Mouse (Mus musculus) mouse trophoblast stem cell (cell line): ENCODE data around the gene Tecpr1.

Source experiments
- in situ Hi-C, 2 experiments: fragments of 300-500 bp; cut with MseI, MboI; formaldehyde crosslinking; loops; 2 replicates in 1 of 2; 3 replicates in 1 of 2; pipeline ENCODE4 v1.15.1; 2025

Gene Tecpr1

DNA sequence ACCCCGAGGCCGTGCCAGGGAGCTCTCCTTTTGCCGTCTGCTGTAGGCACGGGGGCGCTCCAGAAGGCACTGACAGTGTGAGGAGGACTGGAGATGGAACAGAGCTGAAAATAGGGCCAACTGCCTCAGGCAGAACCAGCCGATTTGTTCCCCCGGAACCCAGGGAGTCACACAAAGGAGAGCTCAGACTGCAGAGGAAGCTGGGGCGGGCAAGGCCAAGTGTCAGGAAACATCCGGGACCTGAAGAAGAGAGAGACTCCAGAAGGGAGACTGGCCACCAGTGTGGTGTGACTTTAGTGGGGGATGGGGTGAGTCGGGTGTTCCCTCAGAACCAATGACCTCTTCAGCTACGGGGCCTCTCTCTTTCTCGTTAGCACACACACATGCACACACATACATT, 4.1 kb downstream of the Tecpr1 start:
- in situ Hi-C loops = no loop called here

DNA sequence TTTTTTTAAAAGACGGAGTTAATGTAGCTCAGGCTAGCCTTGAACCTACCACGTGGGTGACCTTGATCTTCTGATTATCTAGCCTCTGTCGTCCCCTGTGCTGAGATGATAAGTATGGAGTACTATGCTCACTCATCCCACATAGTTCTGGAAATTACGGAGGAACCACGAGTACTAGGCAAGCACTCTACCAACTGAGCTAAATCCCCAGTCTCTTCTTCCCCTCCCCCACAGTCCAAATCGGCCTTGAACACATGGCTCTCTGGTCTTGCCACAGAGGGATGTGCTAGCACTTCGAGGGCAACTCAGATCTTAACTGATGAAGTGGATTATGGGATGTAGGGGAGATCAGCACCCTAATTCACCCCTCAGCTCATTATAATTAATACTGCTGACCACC, 5.4 kb downstream of the Tecpr1 start:
- in situ Hi-C loops = no loop called here

DNA sequence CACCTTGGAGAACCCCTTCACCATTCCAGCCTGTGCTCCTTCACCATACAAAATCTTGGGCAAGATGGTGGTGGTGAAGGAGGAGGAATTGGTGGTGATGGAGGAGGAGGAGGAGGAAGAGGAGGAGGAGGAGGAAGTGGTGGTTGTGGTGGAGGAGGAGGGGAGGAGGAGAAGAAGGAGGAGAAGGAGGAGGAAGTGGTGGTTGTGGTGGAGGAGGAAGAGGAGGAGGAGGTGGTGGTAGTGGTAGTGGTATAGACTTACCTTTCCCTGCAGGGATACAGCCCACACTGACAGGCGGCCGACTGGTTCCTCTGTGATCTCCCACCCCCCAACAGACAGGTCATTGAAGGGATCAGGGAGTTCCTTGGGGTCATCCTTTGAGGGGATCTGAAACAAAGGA, 7.4 kb downstream of the Tecpr1 start:
- in situ Hi-C loops = no loop called here

DNA sequence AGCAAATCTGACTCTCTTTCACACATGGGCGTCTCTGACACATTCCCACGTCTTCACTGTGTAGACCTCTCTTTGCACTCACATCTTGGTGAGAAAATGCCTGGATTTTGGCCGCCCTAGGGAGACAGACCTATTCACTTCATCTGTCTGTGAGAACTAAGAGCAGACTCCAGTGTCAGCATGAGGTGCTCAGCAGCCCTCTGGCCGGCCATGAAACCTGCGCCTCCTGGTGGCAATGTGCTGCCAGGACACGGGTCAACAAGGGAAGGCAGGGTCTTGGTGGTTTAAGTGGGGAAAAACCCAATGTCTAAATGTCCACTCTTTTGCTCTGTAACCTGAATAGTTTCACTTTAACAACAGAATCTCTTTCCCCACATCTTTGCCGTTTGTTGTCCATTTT, 9.0 kb downstream of the Tecpr1 start:
- in situ Hi-C loops = no loop called here

DNA sequence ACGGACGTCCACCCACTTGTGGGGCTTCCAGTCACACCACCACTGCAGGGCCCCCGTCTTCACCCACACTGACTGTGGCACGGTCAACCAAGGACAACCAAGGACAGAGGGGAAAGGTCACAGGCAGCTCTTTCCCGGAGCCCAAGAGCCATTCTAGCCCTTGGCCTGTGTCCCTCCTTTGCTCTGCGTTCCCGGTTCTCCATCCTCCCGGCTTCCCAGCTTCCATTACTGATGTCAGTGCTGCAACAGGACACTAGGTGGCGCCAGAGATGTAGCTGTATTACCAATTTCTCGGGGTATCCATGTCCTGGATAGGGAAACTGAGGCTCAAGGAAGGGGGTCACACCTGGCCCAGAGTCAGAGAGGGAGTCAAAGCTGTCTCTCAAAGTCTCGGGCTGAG, 15.9 kb downstream of the Tecpr1 start:
- in situ Hi-C loops = no loop called here

DNA sequence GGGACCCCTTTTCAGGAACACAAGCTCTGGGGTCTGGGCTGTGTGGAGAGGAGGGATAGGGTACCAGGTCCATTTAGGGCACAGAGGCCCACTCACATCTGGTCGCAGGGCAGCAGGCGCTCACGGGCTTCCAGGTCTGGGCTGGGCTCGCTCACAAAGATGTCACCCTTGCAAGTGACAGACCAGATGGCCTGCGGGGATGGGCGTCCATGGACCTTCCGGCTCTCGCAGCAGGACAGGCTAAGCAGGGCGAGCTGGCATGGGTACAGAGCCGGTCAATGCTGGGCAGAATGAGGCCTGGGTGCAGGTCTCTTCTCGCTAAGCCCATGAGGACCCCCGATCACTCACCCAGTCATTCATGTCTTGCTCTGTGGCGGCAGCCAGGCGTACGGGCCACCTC, 17.3 kb downstream of the Tecpr1 start:
- in situ Hi-C loops = no loop called here

DNA sequence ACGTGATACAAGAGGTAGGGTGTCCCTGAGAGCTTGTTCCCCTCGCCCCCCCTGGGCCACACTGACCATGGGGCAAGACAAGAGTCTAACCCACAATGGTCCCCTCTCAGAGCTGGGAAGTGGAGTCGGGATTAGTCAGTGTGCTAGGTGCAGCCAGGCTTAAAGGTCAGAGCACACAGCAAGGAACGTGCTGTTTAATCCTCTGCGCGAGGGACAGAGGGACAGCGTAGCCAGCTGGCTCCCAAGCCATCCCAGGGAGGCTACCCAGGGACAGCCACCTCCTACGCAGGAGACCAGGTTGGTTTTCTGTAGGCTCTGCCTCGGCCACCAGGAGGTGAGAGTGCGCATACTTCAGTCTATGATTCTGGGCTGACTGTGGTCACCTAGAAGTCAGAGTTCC, 18.5 kb downstream of the Tecpr1 start:
- in situ Hi-C loops = no loop called here

DNA sequence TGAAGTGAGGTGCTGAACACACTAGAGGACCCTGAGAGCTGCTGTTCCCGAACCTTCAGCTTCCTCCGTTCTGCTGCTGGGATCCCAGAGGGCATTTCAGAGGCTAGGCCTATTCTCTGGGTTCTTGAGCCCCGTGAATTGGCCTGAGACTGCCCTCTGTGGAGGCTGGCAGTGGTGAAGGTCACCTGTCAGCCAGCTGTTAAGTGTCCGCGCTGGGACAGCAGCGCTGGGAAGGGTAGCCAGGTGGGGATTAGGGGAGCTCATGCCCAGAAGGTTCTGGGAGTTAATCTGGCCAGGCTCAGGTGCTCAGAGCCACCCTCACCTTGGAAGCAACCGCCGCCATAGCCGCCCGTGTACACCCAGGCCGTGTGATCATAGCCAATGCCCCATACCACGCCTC, 19.1 kb downstream of the Tecpr1 start:
- in situ Hi-C loops = no loop called here

DNA sequence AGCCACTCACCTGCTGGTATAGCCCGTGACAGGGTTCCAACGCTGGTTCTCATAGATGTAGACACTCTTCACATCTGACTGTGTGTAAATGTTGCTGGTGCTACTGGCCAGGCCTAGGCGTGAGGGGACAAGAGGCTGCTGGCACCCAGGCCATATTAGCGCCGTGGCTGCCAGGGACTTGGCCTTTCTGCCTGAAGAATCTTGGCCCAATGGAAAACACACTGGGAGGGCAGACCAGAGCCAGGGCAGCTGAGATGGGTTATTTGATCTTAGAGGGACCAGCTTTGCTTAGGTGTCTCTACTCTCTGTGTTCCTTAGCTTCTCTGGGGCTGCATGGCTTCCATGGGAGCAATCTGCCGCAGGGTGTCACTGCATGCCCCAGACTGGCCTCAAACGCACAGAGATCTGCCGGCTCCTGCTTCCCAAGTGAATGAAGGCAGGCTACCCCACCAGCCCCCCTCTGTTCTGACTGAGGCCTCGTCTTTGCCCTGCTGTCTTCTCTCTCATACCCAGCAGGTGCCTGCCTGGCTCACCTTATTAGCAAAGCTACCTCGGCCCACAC, 19.9 kb downstream of the Tecpr1 start:
- in situ Hi-C loops = no loop called here

DNA sequence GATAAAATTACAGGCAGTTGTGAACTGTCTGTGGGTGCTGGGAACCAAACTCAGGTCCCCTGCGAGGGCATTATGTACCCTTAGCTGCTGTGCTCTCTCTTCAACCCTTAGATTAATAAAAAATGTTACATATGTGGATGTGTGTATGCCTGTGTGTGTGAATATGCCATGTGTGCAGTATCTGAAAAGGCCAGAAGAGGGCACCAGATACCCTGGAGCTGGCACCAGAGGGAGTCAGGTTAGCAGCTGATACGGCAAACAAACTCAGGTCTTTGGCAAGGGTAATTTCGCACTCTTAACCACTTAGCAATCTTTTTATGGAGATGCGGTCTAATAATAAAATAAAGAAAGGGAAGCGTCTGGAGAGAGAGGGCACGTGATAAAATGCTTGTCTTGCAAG, 21.0 kb downstream of the Tecpr1 start:
- in situ Hi-C loops = no loop called here

DNA sequence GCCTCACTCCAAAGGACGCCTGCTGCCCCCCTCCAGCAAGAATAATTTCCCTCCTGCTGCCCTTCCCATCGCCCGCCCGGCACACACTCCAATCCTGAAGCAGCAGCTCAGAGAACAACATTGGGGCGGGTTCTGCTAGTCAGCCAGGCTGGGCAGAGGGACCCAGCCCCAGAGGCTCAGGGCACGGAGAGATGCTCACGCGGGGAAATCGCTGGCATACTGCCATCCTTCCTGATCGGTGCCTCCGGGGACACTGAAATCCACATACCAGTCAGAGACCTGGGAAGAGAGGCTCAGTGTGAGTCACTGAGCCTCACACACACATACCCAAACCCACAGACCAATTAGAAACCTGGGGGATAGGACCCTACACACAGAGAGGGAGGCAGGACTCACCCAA, 22.8 kb downstream of the Tecpr1 start:
- in situ Hi-C loops = no loop called here

DNA sequence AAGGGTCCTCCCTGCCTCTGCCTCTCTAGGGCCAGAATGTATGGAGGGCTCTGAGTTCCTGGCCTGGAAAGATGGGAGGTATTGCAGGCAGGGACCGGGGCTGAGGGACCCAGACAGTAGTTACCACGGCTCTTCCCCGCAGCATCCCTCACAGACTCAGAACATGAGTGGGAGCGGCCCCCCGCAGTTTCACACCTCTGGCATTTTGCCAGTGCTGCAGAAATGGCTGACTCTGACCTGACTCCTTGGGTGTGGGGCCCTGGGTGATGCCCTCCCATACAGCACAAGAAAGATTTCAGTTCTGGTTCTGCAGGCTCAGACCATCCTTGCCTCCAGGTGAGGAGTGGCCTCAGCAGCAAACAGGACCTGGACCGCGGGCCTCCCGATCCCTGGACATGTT, 27.8 kb downstream of the Tecpr1 start:
- in situ Hi-C loops = no loop called here

DNA sequence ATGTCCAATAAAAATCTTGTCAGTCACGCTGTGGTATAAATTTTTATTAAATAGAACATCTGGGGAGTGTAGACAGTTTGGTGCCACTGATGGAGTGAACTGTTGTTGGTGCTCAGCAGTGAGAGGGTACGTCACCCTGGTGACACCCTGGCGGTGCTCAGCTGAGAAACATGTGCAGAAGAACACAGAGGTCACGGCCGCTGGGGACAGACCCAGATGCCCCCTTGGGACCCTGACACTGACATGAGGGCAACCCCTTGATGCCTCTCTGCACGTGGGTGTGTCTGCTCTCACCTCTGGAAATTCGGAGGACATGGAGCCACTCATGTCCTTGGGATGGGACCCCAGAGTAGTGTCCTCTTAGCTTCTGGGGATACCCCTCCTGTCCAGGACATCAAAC, 29.0 kb downstream of the Tecpr1 start:
- in situ Hi-C loops = no loop called here

DNA sequence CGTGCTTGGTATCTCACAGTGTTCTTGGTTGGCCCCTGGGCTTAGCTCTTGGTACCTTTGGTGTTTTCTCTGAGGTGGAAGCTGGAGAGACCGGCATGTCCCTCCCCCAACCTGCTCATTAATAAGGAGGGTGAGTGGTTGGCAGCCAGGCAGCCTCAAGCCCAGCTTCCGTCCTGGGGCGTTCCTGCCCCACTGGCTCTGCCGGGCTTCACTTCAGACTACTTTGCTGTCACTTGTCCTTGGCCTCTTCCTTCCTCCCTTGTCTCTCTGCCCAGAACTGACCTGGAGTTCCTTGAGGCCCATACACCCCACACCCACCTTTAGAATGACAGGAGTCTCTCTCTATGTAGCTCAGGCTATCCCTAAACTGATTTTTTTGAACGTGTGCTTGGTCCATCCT, 30.7 kb downstream of the Tecpr1 start:
- in situ Hi-C loops = no loop called here

DNA sequence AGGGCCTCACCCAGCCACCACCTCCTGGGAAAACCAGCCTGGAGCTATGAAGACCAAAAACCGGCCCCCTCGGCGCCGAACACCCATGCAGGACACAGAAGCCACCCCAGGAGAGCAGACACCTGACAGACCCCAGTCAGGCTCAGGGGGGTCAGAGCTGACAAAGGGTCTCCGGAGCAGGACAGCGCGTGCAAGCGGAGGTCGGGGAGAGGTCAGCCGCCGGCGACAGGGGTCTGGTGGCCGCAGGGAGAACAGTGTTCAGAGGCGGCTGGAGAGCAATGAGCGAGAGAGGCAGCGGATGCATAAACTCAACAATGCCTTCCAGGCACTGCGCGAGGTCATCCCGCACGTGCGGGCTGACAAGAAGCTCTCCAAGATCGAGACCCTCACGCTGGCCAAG, 32.4 kb downstream of the Tecpr1 start:
- in situ Hi-C loops = no loop called here

DNA sequence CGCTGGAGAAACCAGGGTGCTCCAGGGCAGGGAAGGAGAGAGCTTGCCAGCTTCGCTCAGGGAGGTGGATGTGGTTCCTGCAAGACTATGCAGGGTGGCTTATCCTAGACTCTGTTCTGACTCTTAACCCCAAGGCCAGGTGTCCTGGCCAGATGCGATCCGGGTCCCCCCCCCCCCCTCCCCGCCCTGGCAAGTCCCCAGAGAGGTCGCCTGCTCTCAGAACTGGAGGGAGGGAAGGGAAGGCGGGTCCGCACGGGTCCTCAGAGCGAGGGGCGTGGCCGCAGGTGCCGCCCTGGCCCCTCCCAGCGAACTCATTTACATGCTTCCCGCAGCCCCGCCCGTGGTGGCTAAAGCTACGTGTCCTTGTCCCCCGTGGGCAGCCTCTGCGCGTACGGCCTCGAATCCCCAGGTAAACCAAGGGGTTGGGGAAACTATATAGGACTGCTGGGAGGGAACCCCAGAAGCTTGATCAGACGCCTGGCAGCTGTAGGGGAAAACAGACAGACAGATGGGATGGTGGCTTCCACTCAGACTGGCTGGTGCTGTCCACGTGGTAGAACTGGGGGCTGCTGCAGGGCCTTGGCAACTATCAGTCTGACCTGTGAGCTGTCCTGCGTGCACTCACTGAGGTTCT, 33.3 kb downstream of the Tecpr1 start, which contains the start of gene Bhlha15:
Gene Bhlha15 (plus strand): TSS at position 337 of the 634 bp plus-strand sequence.
- in situ Hi-C loops = no loop called here

DNA sequence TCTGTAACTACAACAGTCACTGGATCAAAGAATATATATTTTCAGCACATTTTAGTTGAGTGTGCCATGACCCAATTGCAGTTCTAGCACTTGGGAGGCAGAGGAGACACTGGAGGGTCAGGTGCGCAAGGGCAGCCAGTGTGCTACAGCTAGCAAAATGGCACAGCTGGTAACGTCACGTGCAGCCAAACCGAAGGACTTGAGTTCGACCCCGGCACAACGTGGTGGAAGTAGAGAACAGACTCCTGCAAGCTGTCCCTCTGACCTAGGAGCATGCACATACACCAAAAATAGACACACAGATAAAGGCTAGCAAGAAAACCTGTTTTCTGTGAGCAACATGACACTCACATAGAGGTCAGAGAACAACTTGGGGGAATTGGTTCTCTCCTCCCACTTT, 34.1 kb downstream of the Tecpr1 start:
- in situ Hi-C loops = no loop called here

DNA sequence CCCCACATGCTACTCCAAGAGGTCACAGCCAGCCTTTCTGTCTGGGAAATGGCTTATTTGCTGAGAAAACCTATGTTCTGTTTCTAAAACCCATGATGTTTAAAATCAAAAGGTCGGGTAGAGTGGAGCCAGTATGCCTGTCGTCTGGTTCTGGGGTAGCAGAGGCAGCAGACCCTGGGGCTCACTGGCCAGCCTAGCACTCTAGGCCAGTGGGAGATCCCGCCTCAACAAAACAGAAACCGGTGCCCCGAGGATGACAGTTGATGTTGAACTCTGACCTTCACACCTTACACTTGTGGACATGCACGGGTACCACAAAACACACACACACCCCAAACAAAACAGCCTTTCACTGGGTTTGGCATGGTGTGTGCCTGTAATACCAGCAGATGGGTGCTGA, 35.0 kb downstream of the Tecpr1 start:
- in situ Hi-C loops = no loop called here

DNA sequence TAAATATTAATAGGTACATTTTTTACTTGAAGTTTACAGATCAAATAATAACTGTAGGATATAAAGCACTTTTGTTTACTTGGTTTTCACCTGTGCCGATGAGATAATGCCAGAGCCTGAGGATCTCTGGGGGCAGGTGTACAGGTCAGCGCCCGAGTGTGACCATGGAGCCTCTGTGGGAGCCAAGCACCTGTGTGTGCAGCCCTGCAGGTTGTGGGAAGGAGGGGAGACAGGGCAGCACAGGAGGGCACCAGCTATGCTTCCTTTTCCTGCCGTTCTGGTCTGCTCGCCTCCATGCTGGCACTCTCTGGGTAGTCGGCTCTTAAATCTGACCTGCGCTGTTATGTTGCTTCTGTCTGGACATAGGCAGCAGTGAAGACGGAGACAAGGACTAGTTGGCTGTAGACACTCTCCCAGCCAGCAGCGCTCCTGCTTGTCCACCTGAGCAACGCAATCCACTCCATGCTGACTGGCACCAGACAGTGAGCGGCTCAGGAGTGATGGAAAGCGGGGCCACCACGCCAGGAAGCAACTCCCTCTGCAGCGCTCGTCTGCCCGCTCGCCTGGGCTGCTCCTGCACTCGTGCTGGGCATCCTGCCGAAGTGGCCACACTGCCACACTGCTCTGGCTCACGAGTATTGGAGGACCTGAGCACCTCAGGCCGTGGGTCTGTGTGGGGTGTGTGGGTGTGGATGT, 38.9 kb downstream of the Tecpr1 start:
- in situ Hi-C loops = no loop called here

DNA sequence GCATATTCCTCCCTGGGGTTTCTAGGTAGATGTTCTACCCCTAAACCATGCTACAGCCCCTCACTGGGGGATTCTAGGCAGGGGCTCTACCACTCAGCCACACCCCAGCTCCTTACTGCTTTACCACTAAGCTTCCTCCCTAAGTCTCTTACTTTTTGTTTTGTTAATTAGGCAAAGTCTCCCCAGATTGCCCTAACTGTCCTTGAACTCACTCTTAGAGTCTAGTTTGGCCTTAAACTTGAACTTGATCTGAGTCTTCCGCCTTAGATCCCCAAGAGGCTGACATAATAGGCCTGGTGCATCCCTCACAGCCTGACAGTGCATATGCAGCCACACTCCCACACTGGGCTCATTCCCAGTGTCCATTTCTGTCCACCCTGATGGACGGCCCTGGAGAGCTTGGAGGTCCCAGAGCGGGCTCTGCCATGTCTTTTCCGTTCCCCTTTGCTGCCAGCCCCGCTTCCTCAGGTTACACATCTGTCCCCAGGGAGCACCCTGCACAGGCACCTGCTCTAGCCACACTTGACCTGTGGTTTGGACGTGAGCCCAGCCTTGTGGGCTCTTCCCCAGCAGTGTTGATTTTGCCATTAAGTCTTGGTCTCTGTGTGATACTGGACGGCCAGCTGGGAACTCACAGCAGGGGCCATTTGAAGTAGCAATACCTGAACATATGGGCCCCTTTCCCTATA, 39.6 kb downstream of the Tecpr1 start:
- in situ Hi-C loops = no loop called here

DNA sequence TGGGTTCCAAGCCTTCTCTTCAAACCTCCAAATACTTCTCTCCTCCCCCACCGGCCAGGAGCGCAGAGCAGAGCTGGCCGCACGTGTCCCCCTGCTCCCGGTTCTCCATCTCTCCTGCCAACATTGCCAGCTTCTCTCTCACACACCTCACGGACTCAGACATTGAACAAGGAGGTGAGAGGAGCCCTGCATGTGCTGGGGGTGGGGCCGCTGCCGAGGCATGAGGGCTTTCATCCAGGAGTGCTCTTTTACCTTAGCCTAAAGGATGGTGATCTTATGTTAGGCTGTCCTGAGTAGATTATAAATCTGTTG, 40.2 kb downstream of the Tecpr1 start:
- in situ Hi-C loops = no loop called here

DNA sequence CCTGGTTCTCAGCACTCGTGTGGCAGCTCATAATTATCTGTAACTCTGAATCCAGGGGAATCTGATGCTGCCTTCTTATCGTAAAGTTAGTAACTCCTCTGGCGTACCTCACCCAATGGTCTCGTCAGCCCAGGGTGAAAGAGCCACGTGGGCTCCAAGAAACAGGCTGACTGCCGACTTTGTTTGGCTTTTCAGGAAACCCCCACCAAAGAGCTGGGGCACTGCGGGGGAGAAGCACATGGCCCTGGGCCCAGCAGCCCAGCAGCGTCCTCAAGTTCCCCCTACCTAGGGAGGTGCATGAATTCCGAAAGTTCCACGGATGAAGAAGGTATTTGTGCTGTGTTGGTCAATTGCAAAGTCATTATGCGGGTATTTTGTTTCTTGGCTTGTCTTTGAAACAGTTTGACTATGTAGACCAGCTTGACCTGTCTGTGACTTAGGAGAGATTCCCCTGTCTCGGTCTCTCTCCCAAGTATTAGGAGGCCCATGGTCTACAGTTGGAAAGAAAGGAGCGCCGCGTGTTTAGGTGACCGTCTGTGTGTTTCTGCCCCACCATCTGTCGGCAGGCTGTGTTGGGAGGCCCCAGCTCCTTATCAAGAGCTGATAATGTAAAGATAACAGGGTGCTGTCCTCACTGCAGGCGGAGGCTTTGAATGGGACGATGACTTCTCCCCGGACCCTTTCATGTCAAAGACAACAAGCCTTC, 40.7 kb downstream of the Tecpr1 start:
- in situ Hi-C loops = no loop called here
